Mouse (Mus musculus) left cerebral cortex, adult 6 months (tissue): Measurements from ENCODE around the gene Phlpp2. TPM values are rescaled to one million over a fixed set of nuclear protein-coding genes. Genes with fewer than 3 reads are reported as not detected.

Experiments
- long read RNA-seq, 2 experiments: library from polyadenylated mRNA; unstranded; transcript quantifications; one replicate each; pipeline ENCODE4 v2.0.0; 2019 to 2020
- polyA plus RNA-seq: library from polyadenylated mRNA; unstranded; fragments of <200 nt; fragmentation: Nextera tagmentation; gene quantifications from 2 replicates; pipeline ENCODE4 v1.2.3, GENCODE M21; 2021

Gene Phlpp2
- polyA plus RNA-seq, result 5.7 and 7.5 TPM in 2 replicates
- long read RNA-seq, experiment 1, partial matches to known transcripts, result 1 of 8 reads
- long read RNA-seq, experiment 1, other reads (novel, unspliced or antisense), result 7 of 8 reads
- long read RNA-seq, experiment 2, partial matches to known transcripts, result 2 of 13 reads
- long read RNA-seq, experiment 2, other reads (novel, unspliced or antisense), result 10 of 13 reads

DNA sequence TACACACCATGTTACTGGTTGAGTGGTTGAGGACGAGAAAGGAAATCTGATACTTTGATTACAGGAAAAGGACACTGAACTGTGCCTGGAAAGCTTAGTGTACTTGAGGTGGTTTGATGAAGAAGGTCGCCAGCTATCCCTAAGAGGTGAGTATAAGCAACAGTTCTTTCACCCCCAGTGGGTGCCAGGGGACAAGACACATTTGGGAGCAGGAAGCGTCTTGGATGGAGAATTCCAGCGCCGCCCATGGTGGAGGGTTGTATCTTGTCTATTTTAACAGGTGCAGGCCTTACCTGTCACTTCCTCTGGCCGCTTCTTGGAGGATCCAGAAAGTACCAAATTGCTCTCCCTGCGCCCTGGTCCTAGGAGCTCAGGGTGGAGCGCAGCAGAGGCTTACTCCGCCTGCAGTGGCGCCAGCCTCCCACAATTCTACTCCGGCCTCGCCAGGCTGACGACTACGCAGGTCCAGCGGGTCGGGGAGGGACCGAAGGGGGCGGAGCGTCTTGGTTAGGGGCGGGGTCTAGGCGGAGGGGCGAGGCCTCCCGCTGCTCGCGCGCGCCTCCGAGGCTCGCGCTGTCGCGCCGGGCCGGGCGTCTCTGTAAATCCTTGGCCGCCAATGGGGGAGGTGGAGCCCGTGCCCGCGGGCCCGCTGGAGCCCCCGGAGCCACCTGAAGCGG lies at the start of gene Phlpp2:
Gene Phlpp2 (plus strand): TSS at position 540 of the 677 bp plus-strand sequence.

GRCm38 (mm10) chr8:109961693-109962367 lies 93.5 kb downstream of the Phlpp2 start, which contains the start of gene Marveld3:
Marveld3 (minus strand) TSS chr8:109962203.

GRCm38 (mm10) chr8:109990224-109990623 lies 121.9 kb downstream of the Phlpp2 start, which contains the start of gene Tat:
Tat (plus strand) TSS chr8:109990437.

Other genes with a start within 250 kb of the Phlpp2 start
- 62.3 and 71.9 TPM in 2 replicates for gene Ist1, start 175.3 kb upstream of the Phlpp2 start, polyA plus RNA-seq
- 9.1 and 25.7 TPM in 2 replicates for gene Zfp821, start 163.0 kb upstream of the Phlpp2 start, polyA plus RNA-seq
- 1.8 and 6.6 TPM in 2 replicates for gene Atxn1l, start 130.8 kb upstream of the Phlpp2 start, polyA plus RNA-seq
- 19.9 and 25.1 TPM in 2 replicates for gene Ap1g1, start 90.0 kb upstream of the Phlpp2 start, polyA plus RNA-seq
- gene Marveld3, start 93.7 kb downstream of the Phlpp2 start, polyA plus RNA-seq, result 0.19 and 0.47 TPM in 2 replicates
- gene Tat, start 121.9 kb downstream of the Phlpp2 start, polyA plus RNA-seq, result 0.06 TPM in 1 of 2 replicates, not detected in the other
- gene Chst4, start 171.2 kb downstream of the Phlpp2 start, polyA plus RNA-seq, result 0.17 TPM in 1 of 2 replicates, not detected in the other
- gene Zfp612, start 211.2 kb downstream of the Phlpp2 start, polyA plus RNA-seq, result 15.1 and 19.9 TPM in 2 replicates
- not detected in 2 replicates for gene Gm21964, start 232.7 kb downstream of the Phlpp2 start, polyA plus RNA-seq
- not detected in 2 replicates for gene Gm17720, start 234.2 kb downstream of the Phlpp2 start, polyA plus RNA-seq